Mouse (Mus musculus) gastrocnemius, adult 8-10 months (tissue): ENCODE data around the gene 4930524N10Rik. TPM values are rescaled to one million over a fixed set of nuclear protein-coding genes. Genes with fewer than 3 reads are reported as not detected.

Experiments used
- DNase-seq, 2 experiments: peaks; one replicate each; pipeline ENCODE4 v3.0.0; 2022; ENCODE audit warnings: low spot score in 2 of 2
- total RNA-seq, 4 experiments: library from RNA; stranded (reverse); gene quantifications; 2 replicates each; pipeline ENCODE4 v1.2.4; 2022

The 4930524N10Rik gene
- total RNA-seq: not detected

DNA sequence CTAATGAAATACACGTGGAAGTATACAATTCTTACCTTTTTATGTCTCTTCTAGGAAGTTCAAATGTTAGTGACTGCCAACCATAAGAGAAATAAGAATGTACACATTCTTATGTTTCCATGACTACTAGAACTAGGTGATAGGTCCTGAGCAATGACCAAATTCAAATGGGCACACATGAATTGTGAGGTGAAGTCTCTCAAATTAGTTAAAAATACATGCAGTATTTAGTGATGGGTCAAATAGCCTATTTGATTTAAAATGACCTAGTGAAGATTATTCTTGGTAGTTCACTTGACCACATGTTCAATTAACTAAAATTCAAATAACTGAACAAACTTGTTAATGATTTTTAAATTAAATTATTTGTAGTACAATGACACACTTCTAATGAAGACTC, at the start of gene 4930524N10Rik:
TSS of gene 4930524N10Rik (minus strand) at position 101 of the 400 bp plus-strand sequence.
- no peak for DNase-seq

DNA sequence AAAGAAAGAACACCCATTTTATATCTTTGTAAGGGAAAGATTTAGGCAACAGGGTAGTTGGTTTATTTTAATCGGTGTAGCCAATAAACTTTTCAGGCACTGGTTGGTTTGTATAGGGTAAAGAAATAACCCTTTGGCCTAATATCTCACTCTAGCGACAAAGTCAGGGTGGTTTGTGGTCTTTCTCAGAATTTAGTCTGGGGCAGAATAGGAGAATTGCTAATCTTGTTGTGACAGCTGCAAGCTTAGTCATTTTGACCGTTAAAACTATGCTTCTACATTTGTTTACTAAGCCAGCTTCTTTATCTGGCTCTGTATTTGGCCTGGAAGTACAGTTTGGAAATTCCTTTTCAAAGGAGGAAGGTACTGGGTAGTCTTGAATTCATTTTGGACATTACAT, 6.8 kb upstream of the 4930524N10Rik start:
- DNase-seq: no peak

- no peak for DNase-seq
These were observed 6.3 kb upstream of the 4930524N10Rik start for GRCm38 (mm10) chrX:154349302-154350041.

GRCm38 (mm10) chrX:154347933-154348332, 4.7 kb upstream of the 4930524N10Rik start:
- DNase-seq: no peak

Other genes starting within 250 kb of the 4930524N10Rik start
- gene Gm15140, start 222.7 kb downstream of the 4930524N10Rik start, total RNA-seq: not detected
- not detected for gene Samt4, start 138.6 kb upstream of the 4930524N10Rik start, total RNA-seq
- gene Samt2, start 236.0 kb upstream of the 4930524N10Rik start, total RNA-seq: not detected